Mouse (Mus musculus) liver, embryonic 14.5 days (tissue): ENCODE measurements around the gene Lrig1.

Experiments used
- CTCF ChIP-seq: IDR thresholded peaks from 2 replicates; pipeline ENCODE4 v1.5.1; 2016; ENCODE audit warnings: antibody characterized with exemption, low read depth, control low read depth
- EP300 ChIP-seq: IDR thresholded peaks from 2 replicates; pipeline ENCODE4 v1.6.1; 2016; ENCODE audit warnings: antibody characterized with exemption, low read depth

- TF ChIP-seq CTCF (no peak), EP300 (no peak)
Observed at GRCm38 (mm10) chr6:94647574-94648430, 52.2 kb downstream of the Lrig1 start.
